Mouse (Mus musculus) gastrocnemius, postnatal 4 days (tissue): ENCODE data around the gene Gm38431. TPM values are rescaled to one million over a fixed set of nuclear protein-coding genes. Genes with fewer than 3 reads are reported as not detected.
"Not testable (repeated sequence)": the region's sequence is repeated elsewhere in the genome, so short reads cannot be mapped to it uniquely, and the experiment has no call there.

Experiments used
- DNase-seq, 2 experiments: peaks; one replicate each; pipeline ENCODE4 v3.0.0; 2021 to 2022; ENCODE audit warnings: low spot score in 2 of 2, mixed read lengths in 2 of 2
- total RNA-seq, 2 experiments: library from RNA; stranded (reverse); gene quantifications; 2 replicates each; pipeline ENCODE4 v1.2.3; 2021

The Gm38431 gene
- total RNA-seq, 2 experiments from 2014 or later: 1.3 to 1.7 TPM

DNA sequence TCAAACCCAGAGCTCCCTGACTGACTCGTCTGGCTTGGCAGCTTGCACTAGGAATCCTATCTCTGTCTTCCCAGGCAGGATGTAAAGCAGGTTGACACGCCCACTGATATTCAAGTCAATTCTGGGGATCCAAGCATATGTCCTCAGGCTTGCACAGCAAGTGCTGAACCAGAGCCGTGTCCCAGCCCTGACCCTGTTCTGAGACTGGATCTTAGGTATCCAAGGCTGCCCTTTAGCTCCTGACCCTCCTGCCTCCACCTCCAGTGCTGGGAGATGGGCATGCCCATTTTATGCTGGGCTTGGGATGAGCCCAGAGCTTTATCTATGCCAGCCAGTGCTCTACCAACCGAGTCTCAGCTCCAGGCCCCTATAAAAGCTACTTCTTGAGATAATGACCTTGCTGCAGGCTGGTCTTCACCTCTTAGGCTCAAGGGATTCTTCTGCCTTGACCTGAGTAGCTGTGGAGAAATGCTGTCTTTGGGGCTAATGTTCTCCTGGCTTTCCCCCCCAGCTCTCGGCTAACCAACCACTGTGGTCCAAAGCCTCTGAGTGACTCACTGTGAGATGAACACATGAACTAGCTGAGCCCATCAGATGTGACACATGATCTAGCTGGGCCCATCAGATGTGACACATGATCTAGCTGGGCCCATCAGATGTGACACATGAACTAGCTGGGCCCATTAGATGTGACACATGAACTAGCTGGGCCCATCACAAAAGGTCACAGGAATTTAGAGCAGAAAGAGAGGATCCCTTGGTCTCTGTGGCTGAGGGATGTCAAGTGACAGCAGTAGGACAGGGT, 14.2 kb upstream of the Gm38431 start:
- no peak for DNase-seq

DNA sequence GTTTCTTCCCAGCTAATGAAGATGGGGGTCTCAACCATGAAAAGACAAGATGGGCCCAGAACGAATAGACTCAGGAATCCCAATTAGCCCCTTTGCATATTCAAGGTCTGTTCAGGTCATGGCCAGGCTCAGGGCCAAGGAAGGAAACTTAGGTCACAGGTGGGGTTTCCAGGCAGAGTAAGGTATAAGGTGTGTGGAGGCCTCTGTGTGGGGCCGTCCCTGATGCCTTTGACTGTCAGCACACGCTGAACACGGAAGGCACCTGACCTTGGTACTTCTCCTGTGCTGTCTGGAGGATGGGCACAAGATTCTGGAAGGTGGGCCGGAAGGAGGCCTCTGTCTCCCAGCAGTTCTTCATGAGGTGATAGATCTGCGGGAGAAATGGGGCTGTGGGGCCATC, 13.0 kb upstream of the Gm38431 start:
- no peak for DNase-seq

DNA sequence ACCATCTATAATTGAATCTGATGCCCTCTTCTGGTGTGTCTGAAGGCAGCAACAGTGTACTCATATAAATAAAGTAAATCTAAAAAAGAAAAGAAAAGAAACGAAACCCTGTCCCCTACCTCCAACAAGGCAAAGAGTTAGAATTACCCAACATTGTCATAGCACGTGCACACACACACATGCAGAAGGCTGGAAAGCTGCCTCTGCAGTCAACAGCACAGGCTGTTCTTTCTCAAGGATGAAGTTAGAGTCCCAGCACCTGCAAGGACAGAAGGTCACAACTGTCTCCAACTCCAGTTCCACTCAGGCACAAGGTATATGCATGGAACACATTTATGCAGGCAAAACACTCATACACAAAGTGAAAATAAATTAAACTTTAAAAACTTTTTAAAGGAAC, 10.3 kb upstream of the Gm38431 start:
- no peak for DNase-seq

DNA sequence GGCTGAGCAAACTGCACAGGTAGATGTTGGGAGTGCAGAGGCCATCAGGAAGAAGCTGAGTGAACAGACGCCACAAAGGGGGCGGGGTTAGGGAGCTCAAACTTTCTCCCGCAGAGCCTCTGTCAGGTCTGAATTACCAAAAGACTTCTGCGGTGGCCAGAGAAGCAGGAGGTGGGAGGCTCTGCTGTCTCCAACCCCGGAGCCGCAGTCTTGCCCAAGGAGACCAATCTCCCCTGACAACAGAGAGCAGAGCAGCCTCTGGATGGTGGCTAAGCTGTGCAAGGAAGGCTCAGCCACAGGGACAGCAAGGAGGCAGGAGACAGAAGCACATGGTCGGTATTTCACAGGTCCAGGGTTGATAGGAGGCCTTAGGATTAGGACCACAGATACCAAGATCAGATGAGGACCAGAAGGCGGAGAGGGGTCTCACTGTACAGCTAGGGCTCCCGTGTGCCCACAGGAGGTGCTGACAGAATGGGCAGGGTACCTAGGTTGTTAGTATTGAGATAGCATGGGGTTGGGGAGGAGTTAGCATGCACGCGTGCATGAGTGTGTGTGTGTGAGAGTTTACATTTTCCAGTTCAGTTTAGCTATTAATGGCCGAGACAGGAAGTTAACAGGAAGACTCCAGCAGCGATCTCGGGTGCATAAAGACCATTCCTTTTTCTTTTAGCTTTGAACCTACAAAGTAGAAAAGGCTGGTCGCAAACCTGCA, 8.8 kb upstream of the Gm38431 start:
- no peak for DNase-seq

DNA sequence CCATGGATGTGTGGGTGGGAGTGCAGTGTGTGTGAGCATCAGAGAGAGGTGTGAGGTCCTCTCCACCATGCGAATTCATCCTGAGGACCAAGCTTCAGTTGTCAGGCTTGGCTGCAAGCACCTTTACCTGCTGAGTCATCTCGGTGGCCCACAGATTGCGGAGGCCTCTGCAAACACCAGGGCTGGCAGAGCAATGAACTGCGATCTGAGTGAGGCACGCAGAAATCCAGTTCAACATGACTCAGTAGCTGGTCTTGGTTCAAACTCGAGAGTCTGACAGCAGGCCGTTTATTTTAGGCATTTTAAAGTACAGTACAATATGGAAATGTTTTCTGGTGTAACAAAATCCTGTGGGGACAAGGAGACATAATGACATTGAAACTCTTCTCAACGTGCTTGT, 6.0 kb upstream of the Gm38431 start:
- no peak for DNase-seq

DNA sequence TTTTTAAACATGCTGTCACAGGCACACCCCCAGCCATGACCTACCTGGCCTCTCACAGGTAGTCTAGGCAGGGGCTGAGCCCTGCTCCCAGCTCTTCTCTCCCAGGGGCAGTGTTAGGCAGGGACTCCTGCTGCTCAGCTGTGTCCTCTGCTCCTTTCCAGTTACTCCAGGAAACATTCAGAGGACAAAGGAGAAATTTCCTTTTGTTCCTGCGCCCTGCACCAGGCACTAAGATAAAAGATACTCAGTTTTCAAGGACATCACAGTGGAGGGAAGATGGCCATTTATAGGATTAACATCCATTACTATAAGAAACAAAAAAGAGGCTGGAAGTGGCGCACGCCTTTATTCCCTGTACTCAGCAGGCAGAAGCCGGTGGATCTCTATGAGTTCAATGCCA, 4.2 kb upstream of the Gm38431 start:
- DNase-seq: no peak

DNA sequence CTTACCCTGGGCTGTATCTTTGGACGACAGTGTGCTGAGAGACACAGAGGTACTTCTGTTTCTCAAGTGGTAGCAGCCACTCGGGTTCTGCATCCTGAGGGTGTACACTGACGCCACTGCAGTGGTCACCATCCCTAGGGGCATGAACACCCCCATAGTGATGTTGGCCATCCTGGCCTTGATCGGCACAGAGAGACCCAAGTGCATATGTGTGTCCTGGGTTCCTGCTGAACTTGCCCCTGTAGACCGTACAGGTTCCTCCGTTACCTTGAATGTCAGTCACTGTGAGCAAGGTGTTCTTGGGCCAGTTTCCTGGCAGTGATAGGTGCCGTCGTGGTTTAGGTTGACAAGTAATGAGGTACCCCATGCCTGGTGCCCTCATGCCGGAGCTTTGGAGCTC, 1.6 kb upstream of the Gm38431 start:
- DNase-seq: no peak

DNA sequence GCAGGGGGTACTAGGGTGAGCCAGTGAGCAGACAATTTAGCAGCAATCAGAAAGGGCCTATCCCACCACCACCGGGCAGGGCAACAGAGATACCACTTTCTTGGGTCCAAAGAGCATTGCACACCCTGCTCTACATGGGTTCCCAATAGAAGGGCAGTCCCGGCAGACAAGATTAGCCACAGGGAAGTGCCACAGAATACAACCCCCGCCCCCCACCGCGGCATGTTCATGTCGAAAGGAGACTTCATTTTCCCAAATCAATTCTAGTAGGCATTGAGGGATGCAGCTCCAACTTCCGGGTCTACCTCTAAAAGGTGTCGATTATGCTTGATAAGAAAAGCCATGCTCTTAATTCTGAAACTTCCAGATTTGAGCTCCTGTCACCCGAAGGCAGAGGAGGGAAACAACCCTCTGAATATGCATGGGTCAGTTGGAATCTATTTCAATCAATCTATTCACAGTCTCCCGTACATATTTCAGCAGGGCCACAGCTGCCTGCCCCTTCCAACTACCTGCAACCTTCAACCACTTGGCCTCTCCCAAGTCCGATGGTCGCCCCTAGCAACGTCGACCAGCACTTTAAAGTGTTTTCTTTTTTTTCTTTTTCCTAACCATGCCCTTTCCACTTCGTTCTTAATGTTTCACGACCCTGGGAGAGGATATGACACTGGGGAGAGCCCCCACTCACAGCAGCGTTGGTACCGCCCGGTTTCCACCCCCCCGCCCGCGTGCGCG, 658 bp downstream of the Gm38431 start:
- DNase-seq: no peak

DNA sequence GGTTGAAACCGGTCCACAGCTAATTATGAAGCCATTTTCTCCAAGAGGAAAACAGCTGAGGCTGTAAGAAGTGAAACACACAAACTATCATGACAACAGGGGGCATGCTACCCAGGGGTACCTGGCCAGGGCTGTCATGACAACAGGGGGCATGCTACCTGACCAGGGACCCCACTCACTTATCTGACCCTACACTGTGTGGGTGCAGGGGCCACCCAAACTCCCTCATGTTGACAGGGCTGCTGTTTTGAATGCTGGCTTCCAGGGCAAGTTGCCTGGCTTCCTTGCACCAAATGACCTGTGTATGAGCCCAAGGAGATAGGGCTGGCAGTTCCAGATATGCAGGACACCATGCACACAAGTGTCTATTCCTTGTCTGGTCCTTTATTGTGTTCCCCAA, 1.3 kb downstream of the Gm38431 start:
- DNase-seq: no peak

DNA sequence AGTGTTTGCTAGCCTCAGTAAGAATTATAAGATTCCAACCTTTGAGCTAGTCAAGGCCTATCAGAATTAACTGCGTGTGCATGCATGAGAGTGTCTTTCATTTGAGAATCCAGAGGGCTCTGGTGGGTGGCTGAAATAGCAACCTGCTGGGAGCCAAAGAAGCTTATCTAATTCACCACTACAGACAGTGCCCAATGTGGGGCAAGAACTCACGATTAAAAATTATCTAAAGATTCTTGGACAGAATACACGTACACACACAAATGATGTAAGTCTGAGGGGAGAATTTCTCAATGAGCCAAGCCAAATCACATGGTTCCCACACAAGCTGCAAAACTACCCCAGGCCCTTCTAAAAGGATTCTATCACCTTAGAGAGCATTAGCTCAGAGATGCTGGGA, 8.5 kb downstream of the Gm38431 start:
- no peak for DNase-seq

DNA sequence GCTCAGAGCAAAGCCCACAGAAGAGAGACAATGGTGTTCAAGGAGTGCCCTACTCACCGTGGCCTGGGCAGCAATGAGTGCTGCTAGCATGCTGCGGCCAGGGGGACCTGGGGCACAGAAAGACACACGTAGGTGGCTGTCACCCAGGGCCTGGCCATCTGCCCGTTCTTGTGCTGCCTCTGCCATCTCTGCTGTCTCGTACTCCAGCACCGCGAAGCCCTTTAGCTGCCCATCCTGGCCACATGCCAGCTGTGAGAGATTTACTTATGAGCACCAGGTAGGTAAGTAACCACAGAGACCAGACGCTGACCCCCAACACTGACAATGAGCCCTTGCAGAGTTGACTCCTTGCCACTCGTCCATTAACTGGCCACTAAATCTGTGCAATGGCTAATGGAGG, 10.7 kb downstream of the Gm38431 start:
- DNase-seq: no peak

DNA sequence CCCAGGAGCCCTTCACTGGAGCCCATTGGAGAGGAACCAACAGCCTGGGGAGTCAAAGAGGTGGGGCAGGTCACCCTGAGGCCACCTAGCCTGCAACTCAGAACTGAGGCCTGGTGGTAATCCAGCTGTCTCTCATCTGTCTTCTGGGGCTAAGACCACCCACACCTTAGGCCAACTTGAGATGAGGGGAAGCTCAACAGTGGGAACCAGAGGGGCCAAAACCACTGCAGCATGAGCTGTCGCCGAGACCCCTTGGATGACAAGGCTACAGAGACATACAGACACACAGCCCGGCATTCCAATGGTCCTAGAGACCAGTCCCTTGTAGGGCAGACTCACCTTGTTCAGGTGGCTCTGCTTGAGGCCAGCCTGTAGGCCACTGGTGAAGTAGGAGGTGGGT, 16.2 kb downstream of the Gm38431 start:
- DNase-seq: no peak

DNA sequence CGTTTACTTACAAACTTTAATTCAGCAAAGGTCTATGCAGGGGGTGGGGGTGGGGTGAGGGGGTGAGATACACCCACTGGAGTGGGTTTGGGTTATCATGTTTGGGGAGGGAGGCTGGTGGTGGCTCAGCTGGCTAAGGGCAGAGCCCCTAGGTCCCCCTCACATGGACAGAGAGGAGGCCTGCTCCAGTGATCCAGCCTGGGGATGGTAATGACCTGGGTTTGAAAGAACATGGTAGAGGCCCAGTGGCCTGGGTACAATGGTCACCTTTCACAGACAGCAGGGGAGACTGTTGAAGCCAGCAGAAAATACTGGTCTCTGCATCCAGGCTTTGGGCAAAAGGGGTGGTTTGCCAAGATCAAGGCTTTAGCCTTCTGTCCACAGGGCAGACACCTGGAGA, 17.6 kb downstream of the Gm38431 start:
- no peak for DNase-seq

DNA sequence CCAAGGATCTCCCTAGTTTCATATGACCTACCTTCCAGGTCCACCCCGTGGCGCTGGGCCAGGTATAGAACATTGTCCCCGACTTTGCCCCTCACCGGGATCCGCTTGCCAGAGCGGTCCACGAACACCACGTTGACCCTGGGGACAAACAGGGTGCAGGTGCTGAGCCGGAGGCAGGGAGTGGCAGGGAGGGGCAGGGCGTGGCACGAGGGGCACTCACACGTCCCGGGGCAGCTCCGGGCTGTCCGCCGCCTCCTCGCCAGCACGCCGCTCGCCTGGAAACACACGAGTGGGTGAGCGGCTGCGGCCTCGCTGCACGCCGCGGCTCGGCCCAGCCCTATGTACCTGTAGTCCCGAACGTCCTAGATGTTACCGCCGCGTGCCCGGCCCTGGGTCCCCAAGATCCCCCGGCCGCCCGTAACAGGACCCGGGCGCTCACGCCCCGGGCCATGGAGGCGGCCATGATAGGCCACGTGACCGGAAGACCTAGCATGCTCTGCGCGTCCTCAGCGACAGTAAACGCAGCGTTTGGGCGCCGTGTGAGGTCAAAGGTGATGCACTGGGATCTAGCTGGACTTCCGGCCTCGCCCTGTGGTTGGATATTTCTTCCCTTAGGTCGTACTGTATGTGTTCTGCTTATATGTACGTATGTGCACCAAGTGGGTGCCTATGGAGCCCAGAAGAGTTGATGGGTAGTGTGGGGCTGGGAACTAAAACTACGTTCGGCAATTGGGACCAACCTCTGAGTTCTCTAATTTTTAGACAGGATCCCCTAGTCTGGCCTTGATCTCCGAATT, 18.6 kb downstream of the Gm38431 start, which contains the start of the genes Gm49373 and Fdx1l:
Gm49373 (minus strand) TSS at position 53 of the 797 bp plus-strand sequence.
Fdx1l (minus strand) TSS at position 571 of the 797 bp plus-strand sequence.
- peak; percentile 69 to 88 for DNase-seq

DNA sequence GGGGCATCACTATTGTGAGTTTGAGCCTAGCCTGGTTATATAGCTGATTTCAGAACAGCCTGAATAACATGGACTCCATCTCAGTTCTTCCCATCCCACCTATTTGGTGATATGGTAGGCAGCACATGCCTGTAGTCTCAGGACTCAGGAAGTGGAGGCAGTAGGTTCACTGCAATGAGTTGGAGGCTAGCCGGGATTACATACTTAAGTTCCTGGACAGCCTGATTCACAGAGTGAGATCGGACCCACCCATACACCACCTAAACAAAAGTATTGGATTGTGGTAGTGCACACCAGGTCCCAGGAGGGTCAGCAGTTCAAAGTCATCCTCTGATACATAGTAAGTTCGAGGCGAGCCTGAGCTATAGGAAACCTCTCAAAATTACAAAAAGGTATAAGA, 19.2 kb downstream of the Gm38431 start:
- DNase-seq: no peak

DNA sequence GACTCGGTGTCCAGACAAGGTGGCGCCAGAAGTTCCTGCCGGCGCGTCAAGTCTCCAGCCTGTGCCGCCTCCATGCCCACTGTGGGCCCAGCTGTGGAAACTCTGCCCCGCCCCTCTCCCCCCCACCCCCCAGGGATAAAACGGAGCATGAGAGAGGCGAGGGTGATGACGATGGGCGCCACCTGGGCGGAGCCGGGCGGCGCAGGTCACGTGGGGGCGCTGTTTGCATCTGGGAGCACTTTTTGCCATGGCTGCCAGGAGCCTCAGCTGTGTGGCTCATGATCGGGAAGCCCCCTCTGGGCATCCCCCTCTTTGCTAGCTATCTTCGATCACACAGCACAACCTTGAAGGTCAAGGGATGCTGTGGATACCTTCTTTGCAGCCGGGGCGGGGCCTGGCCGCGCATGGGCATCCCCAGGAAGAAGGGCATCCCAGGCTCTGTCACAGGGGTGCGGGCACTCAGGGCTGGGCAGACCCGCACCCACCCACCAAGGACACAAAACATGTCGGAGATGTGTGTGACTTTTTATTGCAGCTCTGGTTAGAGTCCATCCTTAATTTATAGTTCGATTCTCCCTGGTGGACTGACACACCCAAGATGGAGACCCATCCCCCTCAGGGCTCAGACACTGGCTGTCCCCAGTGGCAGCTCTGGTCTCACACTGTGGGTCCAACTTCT, 24.7 kb downstream of the Gm38431 start, which contains the start of gene Zglp1:
Zglp1 (minus strand) TSS at position 88 of the 679 bp plus-strand sequence.
- DNase-seq: no peak

DNA sequence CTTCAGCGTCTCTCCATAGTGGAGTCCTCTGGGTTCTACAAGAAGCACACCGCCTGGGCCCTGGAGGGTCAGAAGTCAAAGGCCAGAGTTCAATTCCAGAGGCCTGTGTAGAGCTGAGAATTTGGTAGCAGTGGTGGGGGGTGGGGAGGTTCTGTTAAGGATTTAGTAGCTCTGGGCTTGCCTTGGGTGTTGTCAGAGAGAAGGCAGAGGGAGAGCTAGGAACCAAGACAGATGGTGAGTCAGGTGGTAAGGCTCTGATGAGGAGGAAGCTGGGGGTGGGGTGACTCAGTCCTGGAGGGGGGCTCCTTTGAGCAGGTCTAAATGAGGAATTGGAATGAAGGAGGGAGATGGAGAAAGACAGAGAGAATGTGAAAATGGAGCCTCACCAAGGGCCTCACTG, 28.9 kb downstream of the Gm38431 start:
- DNase-seq: no peak

DNA sequence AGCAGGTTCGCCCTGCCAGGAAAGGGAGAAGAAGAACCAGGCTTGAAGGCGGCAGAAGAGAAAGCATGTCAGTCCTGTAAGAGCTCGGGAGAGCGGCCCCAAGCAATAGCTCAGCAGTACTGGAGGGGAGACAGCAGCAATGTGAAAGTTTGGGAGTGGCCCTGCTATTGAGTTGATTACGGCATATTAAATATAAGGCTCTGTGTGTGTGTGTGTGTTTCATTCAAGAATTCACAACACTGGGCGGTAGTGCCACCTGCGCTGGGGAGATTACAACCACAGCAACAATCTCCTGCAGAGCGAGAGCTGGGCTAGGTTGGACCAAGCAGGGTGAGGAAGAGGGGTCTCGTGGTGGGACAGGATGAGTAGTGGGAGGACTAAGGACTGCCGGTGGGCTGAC, 40.2 kb downstream of the Gm38431 start:
- no peak for DNase-seq

DNA sequence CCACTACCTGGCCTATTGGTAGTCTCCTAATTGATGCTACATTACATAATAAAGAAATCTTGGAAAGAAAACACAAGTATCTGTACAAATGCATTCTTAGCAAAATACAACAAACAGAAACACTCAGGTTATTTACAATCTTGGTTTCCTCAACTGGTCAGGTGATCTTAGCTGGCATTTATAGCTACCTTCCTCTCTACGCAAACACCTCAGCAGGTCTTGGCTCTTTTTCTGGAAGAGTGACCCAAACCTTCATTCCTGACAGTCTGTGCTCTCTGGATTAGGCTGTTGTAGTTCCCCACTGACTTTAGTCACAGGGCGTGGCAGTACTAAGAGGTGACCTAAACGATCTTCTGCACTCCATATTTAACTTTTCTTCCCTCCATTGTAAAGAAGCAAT, 46.6 kb downstream of the Gm38431 start:
- DNase-seq: no peak

DNA sequence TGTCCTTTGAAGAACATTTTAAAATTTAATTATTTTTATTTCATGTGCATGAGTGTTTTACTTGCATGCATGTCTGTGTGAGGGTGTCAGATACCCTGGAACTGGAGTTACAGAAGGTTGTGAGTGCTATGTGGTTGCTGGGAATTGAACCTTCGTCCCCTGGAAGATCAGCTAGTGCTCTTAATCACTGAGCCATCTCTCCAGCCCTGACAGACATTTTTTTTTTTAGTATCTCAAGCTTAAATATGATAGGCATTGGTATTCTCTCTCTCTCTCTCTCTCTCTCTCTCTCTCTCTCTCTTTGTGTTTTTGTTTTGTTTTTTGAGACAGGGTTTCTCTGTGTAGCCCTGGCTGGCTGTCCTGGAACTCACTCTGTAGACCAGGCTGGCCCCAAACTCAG, 47.0 kb downstream of the Gm38431 start:
- not testable (repeated sequence) for DNase-seq
